Mouse (Mus musculus) midbrain, embryonic 13.5 days (tissue): Measurements from ENCODE around the gene Cenpu. TPM values are rescaled to one million over a fixed set of nuclear protein-coding genes. Genes with fewer than 3 reads are reported as not detected.

Source experiments
- ATAC-seq: fragments of 200-750 bp; cut with Nextera tagmentation; 2 replicates; pipeline ENCODE4 v1.8.0; 2017; ENCODE audit warnings: mild to moderate bottlenecking, moderate TSS enrichment, moderate library complexity
- H3K27ac ChIP-seq: fragments of 300-500 bp; sonication (generic); 2 replicates; pipeline ENCODE4 v1.5.1; 2015; ENCODE audit warnings: inconsistent platforms, mild to moderate bottlenecking, moderate library complexity
- H3K27me3 ChIP-seq: fragments of 300-500 bp; sonication (generic); 2 replicates; pipeline ENCODE4 v1.6.1; 2015; ENCODE audit warnings: mild to moderate bottlenecking, inconsistent platforms
- H3K36me3 ChIP-seq: fragments of 300-500 bp; sonication (generic); 2 replicates; pipeline ENCODE4 v1.6.1; 2015; ENCODE audit warnings: mild to moderate bottlenecking, inconsistent platforms
- H3K4me1 ChIP-seq: fragments of 300-500 bp; sonication (generic); replicated peaks from 2 replicates; pipeline ENCODE4 v1.6.1; 2015; ENCODE audit warnings: inconsistent platforms
- H3K4me2 ChIP-seq: fragments of 300-500 bp; sonication (generic); replicated peaks from 2 replicates; pipeline ENCODE4 v1.6.1; 2015; ENCODE audit warnings: moderate library complexity, mild to moderate bottlenecking, inconsistent platforms
- H3K4me3 ChIP-seq: fragments of 300-500 bp; sonication (generic); replicated peaks from 2 replicates; pipeline ENCODE4 v1.5.1; 2015; ENCODE audit warnings: mild to moderate bottlenecking, inconsistent platforms
- H3K9ac ChIP-seq: fragments of 300-500 bp; sonication (generic); replicated peaks from 2 replicates; pipeline ENCODE4 v1.6.1; 2015; ENCODE audit warnings: mild to moderate bottlenecking, inconsistent platforms
- H3K9me3 ChIP-seq: fragments of 300-500 bp; sonication (generic); 2 replicates; pipeline ENCODE4 v1.6.1; 2016; ENCODE audit warnings: mild to moderate bottlenecking, inconsistent platforms
- WGBS: fragments of 180-500 bp; shearing (Covaris S2); methylation state at CpG from one replicate; pipeline ENCODE4 v1.1.7; 2015; 5-methylcytosine and 5-hydroxymethylcytosine counted together
- polyA plus RNA-seq: library from polyadenylated mRNA; unstranded; fragments of >200 nt; fragmentation: Nextera tagmentation; extraction: Ambion mirVana; gene quantifications from 2 replicates; pipeline ENCODE4 v1.2.1, GENCODE M21; 2015

Gene Cenpu
- polyA plus RNA-seq, 1 experiment from 2014 or later: 13.6 TPM

DNA sequence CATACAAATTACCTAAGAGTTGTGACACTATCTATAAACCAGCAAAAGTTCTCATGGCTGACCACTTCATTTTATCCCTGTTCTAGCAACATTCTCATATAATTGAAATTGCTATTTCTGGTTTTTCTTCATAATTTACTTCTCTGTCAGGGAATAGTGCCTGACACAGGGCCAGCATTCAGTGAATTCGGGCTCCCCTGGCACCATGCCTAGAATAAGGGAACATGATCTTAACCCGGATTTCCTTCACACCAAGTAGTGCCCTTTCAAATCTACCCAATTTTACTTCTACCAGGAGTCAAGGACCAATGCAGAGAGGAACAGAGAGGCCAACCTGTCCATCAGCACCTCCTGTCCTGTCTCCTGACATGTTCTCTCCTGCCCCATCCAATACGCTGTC, 33.7 kb downstream of the Cenpu start:
- H3K27me3 ChIP-seq: no peaks in the 10 kb centered on the region
- no peak overlapping the region for H3K4me2 ChIP-seq
- H3K36me3 ChIP-seq: peaks cover 12% of the 10 kb centered on the region; the same call in 1 of the 2 replicates
- WGBS: 86% methylated on average over 3 of the region's 3 CpGs
- no peaks in the 10 kb centered on the region for H3K9me3 ChIP-seq
- no peak overlapping the region for H3K4me3 ChIP-seq
- H3K4me1 ChIP-seq: no peaks in the 10 kb centered on the region
- H3K9ac ChIP-seq: no peak overlapping the region
- H3K27ac ChIP-seq: no peak overlapping the region
- ATAC-seq: no peak

DNA sequence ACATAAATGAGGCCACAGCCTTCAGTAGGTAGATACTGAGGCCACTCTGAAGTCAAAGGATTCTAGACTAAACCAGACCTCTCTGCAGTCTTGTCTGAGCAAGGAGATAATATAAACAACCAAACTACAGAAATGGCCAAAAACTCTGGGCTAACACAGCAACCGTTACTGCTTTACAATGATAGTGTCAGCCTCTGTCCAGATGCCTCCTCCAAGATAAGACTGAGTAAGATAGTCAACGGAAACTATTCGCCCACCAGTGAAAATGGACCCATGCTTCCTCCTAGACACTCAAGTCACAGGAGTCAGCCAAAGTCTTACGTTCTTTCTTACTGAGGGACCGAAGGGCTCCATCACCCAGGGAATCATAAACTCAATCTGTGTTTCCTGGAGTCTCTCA, 36.1 kb downstream of the Cenpu start:
- 93% methylated on average over 5 of the region's 5 CpGs for WGBS
- Histone ChIP-seq H3K4me3 (no peak overlapping the region), H3K36me3 (peaks cover 3% of the 10 kb centered on the region; the same call in 1 of the 2 replicates), H3K4me1 (no peaks in the 10 kb centered on the region), H3K9ac (no peak overlapping the region), H3K27me3 (no peaks in the 10 kb centered on the region), H3K9me3 (no peaks in the 10 kb centered on the region), H3K4me2 (no peak overlapping the region), H3K27ac (no peak overlapping the region)
- no peak for ATAC-seq

DNA sequence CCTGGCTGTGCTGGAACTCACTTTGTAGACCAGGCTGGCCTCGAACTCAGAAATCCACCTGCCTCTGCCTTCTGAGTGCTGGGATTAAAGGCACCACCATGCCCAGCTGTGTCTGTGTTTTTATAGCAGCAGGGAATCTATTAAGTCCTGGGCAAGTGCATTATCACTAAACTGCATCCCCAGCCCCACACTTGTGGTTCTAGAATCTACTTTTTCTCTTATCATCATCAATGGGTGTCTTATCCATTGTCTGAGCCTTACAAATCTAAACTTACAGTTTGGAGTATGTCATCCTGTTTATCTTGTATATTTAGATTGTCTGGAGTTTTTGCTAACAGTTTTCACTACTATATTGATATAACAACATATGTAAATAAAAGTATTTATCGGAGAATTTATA, 36.8 kb downstream of the Cenpu start:
- no peaks in the 10 kb centered on the region for H3K27me3 ChIP-seq
- 97% methylated on average over 2 of the region's 2 CpGs for WGBS
- H3K27ac ChIP-seq: no peak overlapping the region
- no peaks in the 10 kb centered on the region for H3K4me1 ChIP-seq
- no peaks in the 10 kb centered on the region for H3K9me3 ChIP-seq
- ATAC-seq: no peak
- H3K4me2 ChIP-seq: no peak overlapping the region
- peaks cover 2% of the 10 kb centered on the region; the same call in 1 of the 2 replicates for H3K36me3 ChIP-seq
- no peak overlapping the region for H3K9ac ChIP-seq
- H3K4me3 ChIP-seq: no peak overlapping the region

DNA sequence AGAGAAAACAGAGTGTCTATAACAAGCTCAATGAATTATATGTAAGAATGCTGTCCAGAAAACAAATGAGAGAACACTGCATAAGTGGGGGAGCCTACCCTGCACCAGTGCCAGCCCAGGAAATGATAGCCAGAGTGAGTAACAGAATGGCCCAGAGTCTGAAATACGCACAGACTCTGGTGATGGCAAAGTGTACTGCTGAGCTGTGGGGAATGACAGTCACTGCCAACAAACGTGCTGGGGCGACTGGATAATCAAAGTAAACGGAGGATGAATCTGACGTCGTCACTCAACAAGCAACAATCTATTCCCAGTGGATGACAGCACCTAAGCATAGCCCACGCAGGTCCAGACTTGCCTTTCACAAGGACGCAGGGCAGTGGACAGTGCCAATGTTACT, 41.2 kb downstream of the Cenpu start:
- no peak overlapping the region for H3K9ac ChIP-seq
- no peak overlapping the region for H3K27ac ChIP-seq
- H3K27me3 ChIP-seq: no peaks in the 10 kb centered on the region
- H3K4me2 ChIP-seq: no peak overlapping the region
- H3K36me3 ChIP-seq: peaks cover 2% of the 10 kb centered on the region; the same call in 1 of the 2 replicates
- WGBS: 86% methylated on average over 8 of the region's 8 CpGs
- ATAC-seq: no peak
- H3K4me3 ChIP-seq: no peak overlapping the region
- H3K4me1 ChIP-seq: no peaks in the 10 kb centered on the region
- no peaks in the 10 kb centered on the region for H3K9me3 ChIP-seq

DNA sequence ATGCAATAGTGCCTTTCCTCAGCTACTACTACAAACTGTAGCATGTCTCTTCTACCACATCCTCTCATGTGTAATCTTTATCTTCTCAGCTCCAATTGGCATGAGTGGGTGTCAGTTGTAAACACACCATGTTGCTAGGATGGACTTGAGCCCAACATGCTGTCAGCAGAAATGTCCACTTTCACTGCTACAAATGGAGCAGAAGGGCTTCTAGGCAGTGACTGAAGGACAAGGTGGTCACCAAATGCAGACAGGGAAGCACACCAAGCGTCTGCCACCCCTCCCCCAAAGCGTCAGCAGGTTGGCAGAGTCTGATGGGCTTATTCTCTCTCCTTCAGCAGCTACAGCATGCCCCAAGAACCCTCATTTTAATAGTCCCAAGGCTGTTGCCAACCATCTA, 41.9 kb downstream of the Cenpu start:
- no peaks in the 10 kb centered on the region for H3K9me3 ChIP-seq
- no peak overlapping the region for H3K4me2 ChIP-seq
- H3K36me3 ChIP-seq: peaks cover 2% of the 10 kb centered on the region; the same call in 1 of the 2 replicates
- H3K27me3 ChIP-seq: no peaks in the 10 kb centered on the region
- H3K9ac ChIP-seq: no peak overlapping the region
- H3K4me3 ChIP-seq: no peak overlapping the region
- ATAC-seq: no peak
- no peaks in the 10 kb centered on the region for H3K4me1 ChIP-seq
- H3K27ac ChIP-seq: no peak overlapping the region
- WGBS: 88% methylated on average over 2 of the region's 2 CpGs

DNA sequence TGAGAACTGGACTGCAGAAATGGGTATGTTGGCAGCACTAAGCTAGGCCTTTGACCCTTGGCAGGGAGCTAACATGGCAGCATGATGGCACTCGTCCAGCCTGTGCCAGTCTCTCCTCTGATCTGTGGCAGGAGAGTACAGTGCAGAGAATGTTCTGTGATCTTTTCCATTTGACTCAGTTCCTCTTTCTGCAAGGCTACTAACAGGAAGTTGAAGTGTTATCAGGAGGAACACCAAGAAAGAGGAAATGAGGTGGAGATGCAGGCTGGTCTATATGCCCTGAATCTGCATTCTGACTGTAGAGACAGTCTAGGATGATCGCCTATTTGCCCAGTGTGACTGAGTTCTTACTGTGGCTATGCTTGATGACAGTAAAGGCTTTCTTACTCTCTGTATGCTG, 43.8 kb downstream of the Cenpu start:
- 91% methylated on average over 2 of the region's 2 CpGs for WGBS

DNA sequence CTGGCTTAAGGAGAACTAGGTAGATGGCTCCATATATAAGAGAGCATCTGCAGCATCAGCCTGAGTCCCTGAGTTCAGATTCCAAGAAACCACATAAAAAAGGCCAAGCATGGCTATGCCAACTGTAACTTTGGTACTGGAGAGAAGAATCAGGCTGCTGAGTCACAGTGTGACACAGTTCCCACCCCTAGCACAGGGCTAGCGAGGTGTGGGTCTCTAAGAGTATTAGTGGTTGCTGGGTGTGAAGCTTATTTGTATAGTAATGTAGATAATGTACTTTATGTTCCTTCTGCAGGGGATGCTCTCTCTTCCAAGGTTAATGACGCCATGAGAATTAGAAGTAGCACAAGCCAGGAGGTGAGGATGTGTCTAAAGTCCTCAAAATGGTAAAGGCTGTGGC, 44.7 kb downstream of the Cenpu start:
- 94% methylated on average over 2 of the region's 2 CpGs for WGBS
- no peak overlapping the region for H3K4me3 ChIP-seq
- H3K27ac ChIP-seq: no peak overlapping the region
- no peaks in the 10 kb centered on the region for H3K36me3 ChIP-seq
- no peak overlapping the region for H3K4me2 ChIP-seq
- no peaks in the 10 kb centered on the region for H3K4me1 ChIP-seq
- H3K9ac ChIP-seq: no peak overlapping the region
- no peaks in the 10 kb centered on the region for H3K9me3 ChIP-seq
- H3K27me3 ChIP-seq: no peaks in the 10 kb centered on the region
- ATAC-seq: no peak

More for the DNA sequence above, 43.8 kb downstream of the Cenpu start:
- Histone ChIP-seq H3K36me3 (no peaks in the 10 kb centered on the region), H3K4me3 (no peak overlapping the region), H3K9me3 (no peaks in the 10 kb centered on the region), H3K27me3 (no peaks in the 10 kb centered on the region), H3K4me2 (no peak overlapping the region), H3K4me1 (no peaks in the 10 kb centered on the region), H3K9ac (no peak overlapping the region), H3K27ac (no peak overlapping the region)
- ATAC-seq: no peak

DNA sequence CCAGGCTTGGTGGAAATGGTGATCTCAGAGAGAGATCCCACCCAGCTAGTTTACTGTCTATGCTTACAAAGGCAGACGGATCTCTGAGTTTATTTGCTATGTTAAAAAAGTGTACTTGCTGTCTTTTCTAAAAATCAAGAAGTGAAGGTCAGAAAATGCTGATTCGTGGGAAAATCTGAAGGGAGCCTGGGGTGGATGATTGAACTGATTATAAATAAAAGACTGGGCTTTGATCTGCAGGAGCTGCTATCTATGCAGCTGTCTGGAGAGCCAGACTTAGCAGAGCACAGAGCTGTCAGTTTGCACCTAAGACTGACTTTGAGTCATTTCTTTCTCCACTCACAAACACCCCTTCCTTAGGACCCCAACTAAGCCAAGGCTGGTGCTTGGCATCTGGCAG, 45.6 kb downstream of the Cenpu start:
- no peak overlapping the region for H3K4me2 ChIP-seq
- no peak for ATAC-seq
- H3K36me3 ChIP-seq: no peaks in the 10 kb centered on the region
- H3K9ac ChIP-seq: no peak overlapping the region
- H3K9me3 ChIP-seq: no peaks in the 10 kb centered on the region
- no peak overlapping the region for H3K27ac ChIP-seq
- no peaks in the 10 kb centered on the region for H3K27me3 ChIP-seq
- 88% methylated on average over 2 of the region's 2 CpGs for WGBS
- H3K4me1 ChIP-seq: no peaks in the 10 kb centered on the region
- no peak overlapping the region for H3K4me3 ChIP-seq

DNA sequence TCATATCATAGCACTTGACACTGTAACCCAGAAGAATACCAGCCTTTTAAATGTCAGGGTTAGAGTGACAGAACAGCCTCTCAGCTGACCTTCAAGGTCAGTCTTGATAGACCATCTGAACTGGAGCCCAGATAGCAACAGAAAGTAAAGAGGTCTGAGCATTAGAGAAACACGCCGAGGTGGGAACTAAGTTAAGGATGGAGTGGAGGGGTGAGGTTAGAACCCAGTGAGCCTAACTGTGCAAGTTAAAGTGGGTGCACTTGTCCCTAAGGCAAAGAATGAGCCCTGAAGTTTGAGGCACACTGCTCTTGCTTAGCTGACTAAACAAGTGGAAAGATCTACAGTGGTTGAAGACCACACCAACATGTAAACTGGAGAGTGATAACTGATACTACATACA, 46.3 kb downstream of the Cenpu start:
- Histone ChIP-seq H3K4me2 (no peak overlapping the region), H3K9ac (no peak overlapping the region), H3K9me3 (no peaks in the 10 kb centered on the region), H3K27ac (no peak overlapping the region), H3K4me3 (no peak overlapping the region), H3K4me1 (no peaks in the 10 kb centered on the region), H3K36me3 (no peaks in the 10 kb centered on the region), H3K27me3 (no peaks in the 10 kb centered on the region)
- ATAC-seq: no peak
- 95% methylated on average over 2 of the region's 2 CpGs for WGBS

DNA sequence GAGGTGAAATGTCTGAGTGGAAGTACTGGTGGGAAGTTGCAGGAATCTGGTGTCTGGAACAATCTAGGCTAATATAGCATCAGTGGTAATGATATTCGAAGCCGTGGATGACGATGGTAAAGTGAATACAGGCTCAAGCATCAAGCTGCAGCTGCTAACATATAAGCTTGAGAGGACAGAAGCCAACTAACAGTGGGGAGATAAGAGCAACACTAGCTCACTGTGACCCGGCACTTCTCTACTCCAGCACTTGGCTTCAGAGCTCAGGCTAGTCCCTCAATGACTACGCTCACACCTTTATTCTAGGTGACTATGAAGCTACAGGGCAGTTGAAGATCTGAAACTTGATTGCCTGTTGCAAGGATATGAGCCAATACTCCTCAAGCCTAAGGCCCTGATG, 46.9 kb downstream of the Cenpu start:
- H3K9ac ChIP-seq: no peak overlapping the region
- H3K4me2 ChIP-seq: no peak overlapping the region
- no peaks in the 10 kb centered on the region for H3K4me1 ChIP-seq
- no peaks in the 10 kb centered on the region for H3K9me3 ChIP-seq
- no peak overlapping the region for H3K4me3 ChIP-seq
- 94% methylated on average over 5 of the region's 5 CpGs for whole genome bisulfite sequencing
- no peaks in the 10 kb centered on the region for H3K27me3 ChIP-seq
- ATAC-seq: no peak
- no peaks in the 10 kb centered on the region for H3K36me3 ChIP-seq
- H3K27ac ChIP-seq: no peak overlapping the region

DNA sequence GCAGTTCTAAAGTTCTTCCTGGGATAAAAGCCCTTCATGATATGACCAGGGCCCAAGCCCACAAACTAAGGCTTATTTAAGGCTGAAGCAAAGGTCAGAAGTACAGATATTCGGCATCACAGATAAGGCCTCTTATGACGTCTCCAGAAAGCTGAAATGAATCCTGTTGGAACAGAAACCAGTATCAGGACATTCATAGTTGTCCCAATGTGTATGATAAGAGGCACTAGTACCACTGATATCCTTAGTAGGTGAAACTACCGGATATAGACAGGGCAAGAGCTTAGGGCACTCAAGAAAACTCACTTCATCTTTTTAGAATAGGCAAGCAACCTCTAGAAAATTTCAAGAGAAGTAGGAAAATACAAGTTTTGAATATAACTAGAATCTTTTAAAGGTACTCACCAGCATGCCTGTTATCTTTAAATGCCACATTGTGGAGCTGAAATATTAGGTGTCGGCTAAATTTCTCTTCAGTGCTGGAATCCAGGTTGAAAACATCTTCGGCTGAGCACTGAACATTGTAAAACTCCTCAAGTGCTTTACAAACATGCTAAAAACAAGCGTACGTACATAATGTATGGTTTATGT, 47.6 kb downstream of the Cenpu start:
- ATAC-seq: no peak
- Histone ChIP-seq H3K27ac (no peak overlapping the region), H3K9me3 (no peaks in the 10 kb centered on the region), H3K4me2 (no peak overlapping the region), H3K9ac (no peak overlapping the region), H3K36me3 (no peaks in the 10 kb centered on the region), H3K4me1 (no peaks in the 10 kb centered on the region), H3K27me3 (no peaks in the 10 kb centered on the region), H3K4me3 (no peak overlapping the region)
- 96% methylated on average over 7 of the region's 7 CpGs for WGBS

DNA sequence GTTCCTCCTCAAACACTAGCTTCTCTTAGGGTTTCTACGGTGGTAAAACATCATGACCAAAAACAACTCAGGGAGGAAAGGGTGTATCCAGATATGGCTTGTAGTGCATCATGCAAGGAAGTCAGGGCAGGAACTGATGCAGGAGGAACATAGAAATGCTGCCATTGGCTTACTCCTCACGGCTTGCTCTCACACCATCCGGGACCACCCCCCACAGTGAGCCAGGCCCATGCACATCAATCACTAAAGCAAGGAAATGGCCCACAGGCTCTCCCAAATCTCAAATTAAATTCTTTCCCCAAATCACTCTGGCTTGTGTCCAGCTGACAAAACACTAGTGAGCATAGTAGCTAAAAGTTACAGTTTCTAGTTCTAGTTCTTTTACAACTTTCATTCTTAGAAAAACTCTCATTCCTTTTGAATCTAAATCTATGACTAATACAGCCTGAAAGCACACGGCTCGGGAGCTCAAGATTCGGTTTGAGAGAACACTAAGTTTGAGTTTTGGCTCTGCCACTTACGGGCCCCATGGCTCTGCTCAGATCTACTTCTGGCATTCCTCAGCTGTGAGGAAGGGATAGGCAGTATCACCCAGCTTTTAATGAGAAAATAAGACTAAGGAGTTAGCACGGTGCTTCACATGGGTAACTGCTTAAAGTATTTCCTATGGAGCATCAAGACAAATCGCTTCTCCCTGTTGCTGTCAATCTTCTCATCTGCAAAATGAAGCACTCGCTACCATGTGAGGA, 49.3 kb downstream of the Cenpu start:
- ATAC-seq: no peak
- Histone ChIP-seq H3K9me3 (no peaks in the 10 kb centered on the region), H3K36me3 (0 out of 2 replicates have a peak, but pooled peaks cover 6% of the 10 kb centered on the region), H3K27me3 (no peaks in the 10 kb centered on the region), H3K4me2 (no peak overlapping the region), H3K27ac (no peak overlapping the region), H3K4me1 (no peaks in the 10 kb centered on the region), H3K9ac (no peak overlapping the region), H3K4me3 (no peak overlapping the region)
- 76% methylated on average over 10 of the region's 10 CpGs for WGBS
